Mouse (Mus musculus) c-Kit-positive CD71-positive TER-119-negative erythroid progenitor cells, embryonic 14.5 days (primary cell): ENCODE data around the gene Fam25c.
"Not testable (repeated sequence)": the region's sequence is repeated elsewhere in the genome, so short reads cannot be mapped to it uniquely, and the experiment has no call there.

Experiments
- DNase-seq: peaks from one replicate; pipeline ENCODE4 v3.0.0-alpha.2; 2013; ENCODE audit warnings: low read depth

Gene Fam25c

GRCm38 (mm10) chr14:34326606-34327005, 28.6 kb downstream of the Fam25c start:
- DNase-seq, result no peak

- no peak for DNase-seq
Observed at GRCm38 (mm10) chr14:34323576-34324085, 31.6 kb downstream of the Fam25c start.

DNA sequence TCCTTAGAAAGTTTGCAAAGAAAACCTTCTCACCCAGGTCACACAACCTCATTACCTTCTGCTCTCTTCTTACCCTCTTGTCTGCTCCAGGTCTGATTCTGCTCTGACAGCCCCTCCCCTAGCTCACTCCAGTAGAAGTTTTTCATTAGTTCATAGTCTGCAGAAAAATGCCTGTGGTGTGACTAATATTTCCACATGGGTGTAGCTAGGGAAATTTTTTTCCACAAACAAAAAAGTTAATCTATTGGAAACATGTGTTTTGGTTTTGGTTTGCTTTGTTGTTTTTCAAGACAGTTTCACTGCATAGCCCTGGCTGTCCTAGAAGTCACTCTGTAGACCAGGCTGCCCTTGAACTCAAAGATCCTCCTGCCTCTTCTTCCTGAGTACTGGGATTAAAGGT, 37.1 kb downstream of the Fam25c start:
- DNase-seq, result no peak

- no peak for DNase-seq
Observed at GRCm38 (mm10) chr14:34317431-34317830, 37.8 kb downstream of the Fam25c start.

DNA sequence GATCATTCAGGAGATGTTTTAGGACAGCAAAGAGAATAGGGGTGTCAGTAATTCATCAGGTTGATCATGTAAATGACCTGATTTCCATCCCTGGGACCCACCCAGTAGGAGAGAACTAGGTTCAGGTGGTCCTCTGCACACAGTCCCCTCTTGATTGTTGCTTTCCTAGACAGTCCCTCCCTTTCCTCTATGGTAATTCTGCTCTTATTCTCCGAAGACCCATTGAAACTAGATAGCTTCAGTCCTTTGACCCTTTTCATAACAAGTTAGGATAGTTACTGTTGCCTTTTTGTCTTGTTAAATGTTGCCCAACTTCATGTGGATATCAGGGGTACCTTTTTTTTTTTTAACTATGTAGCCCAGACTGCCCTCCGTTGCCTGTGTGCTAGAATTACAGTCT, 38.9 kb downstream of the Fam25c start:
- no peak for DNase-seq

GRCm38 (mm10) chr14:34314796-34315195, 40.4 kb downstream of the Fam25c start:
- no peak for DNase-seq

GRCm38 (mm10) chr14:34314383-34314782, 40.9 kb downstream of the Fam25c start:
- DNase-seq, result not testable (repeated sequence)

GRCm38 (mm10) chr14:34313612-34314011, 41.6 kb downstream of the Fam25c start:
- no peak for DNase-seq

GRCm38 (mm10) chr14:34312339-34313048, 42.7 kb downstream of the Fam25c start:
- no peak for DNase-seq

- DNase-seq, result peak; percentile 8
Observed at GRCm38 (mm10) chr14:34311691-34312090, 43.5 kb downstream of the Fam25c start.

- DNase-seq, result peak; percentile 31
Observed at GRCm38 (mm10) chr14:34311021-34311631, 44.1 kb downstream of the Fam25c start.

- DNase-seq, result peak; percentile 74
Observed at GRCm38 (mm10) chr14:34310234-34310965, 44.8 kb downstream of the Fam25c start, which contains the start of the genes Shld2 and Glud1. Shld2 (minus strand) TSS chr14:34310493. Glud1 (plus strand) TSS chr14:34310727.

- DNase-seq, result no peak
Observed at GRCm38 (mm10) chr14:34309907-34310233, 45.4 kb downstream of the Fam25c start.

GRCm38 (mm10) chr14:34309266-34309665, 46.0 kb downstream of the Fam25c start:
- peak; percentile 4 for DNase-seq

DNA sequence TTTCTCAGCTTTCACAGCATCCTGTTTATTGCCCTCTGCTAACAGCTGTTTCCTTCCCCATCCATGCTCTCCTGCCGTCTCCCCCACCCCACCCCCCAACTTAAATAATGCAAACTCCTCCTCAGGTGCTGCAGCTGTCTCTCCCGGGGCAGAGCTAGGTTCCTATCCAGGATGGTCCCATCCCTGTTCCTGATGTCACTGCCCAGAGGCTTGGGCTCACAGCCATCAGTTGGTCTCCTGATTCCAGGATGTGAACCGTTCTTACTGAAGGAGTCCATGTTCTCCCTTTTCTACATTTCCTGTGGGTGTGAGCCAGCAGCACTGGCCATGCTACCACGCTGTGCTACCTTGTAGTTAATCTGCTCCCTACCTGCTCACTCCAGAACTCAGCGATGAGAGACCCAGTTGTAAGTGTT, 52.0 kb downstream of the Fam25c start:
- DNase-seq, result no peak

GRCm38 (mm10) chr14:34302681-34303242, 52.5 kb downstream of the Fam25c start:
- no peak for DNase-seq
